Mouse (Mus musculus) small intestine, adult 2 months (tissue): Measurements from ENCODE around the gene Ttpal.

ENCODE experiments used
- CTCF ChIP-seq: fragments of 200-500 bp; IDR thresholded peaks from 2 replicates; pipeline ENCODE4 v1.5.1; 2012; ENCODE audit warnings: low read depth, mild to moderate bottlenecking, control low read depth, inconsistent platforms, low read length, moderate library complexity, mixed read lengths; ENCODE audit not compliant: insufficient replicate concordance, insufficient read length; ENCODE audit errors: extremely low read depth
- POLR2A ChIP-seq: fragments of 200-500 bp; IDR thresholded peaks from 2 replicates; pipeline ENCODE4 v1.6.1; 2012; ENCODE audit warnings: low read depth, mild to moderate bottlenecking, control low read depth, inconsistent platforms, low read length, moderate library complexity

- TF ChIP-seq CTCF: peak; percentile 77; the same call in 1 of the 2 replicates
- no peak for TF ChIP-seq POLR2A
These were observed 4.5 kb upstream of the Ttpal start for GRCm38 (mm10) chr2:163597661-163598060.
